Mouse (Mus musculus) olfactory bulb, adult 2 months (tissue): ENCODE data around the gene Fndc7.

ENCODE experiments used
- CTCF ChIP-seq: fragments of 200-500 bp; IDR thresholded peaks from 2 replicates; pipeline ENCODE4 v1.5.1; 2012; ENCODE audit warnings: low read depth, mild to moderate bottlenecking, low read length, moderate library complexity; ENCODE audit not compliant: insufficient read depth
- POLR2A ChIP-seq: fragments of 200-500 bp; IDR thresholded peaks from 2 replicates; pipeline ENCODE4 v1.6.1; 2012; ENCODE audit warnings: mild to moderate bottlenecking, low read depth, low read length, moderate library complexity; ENCODE audit not compliant: insufficient read depth

DNA sequence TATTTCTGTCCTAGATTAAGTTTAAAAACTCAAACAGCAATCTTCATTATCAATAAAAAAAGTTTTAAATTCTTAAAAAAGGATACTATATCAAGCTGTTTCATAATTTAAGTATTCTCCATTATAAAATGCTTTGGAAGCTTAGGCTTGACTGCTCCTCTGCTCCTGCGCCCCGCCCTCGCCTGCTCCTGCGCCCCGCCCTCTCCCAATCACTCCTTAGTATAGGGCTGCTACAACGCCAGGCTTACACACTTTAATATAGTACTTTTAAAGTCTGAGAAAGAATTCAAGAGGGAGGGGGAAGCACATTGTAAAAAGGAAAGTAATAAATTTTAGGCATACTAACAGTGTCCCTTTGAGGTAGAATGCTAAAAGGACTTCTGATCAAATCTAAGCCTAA, 13.1 kb upstream of the Fndc7 start:
- TF ChIP-seq CTCF (no peak), POLR2A (no peak)
